Mouse (Mus musculus): ENCODE results near the gene Dab2ip. TPM values are rescaled to one million over a fixed set of nuclear protein-coding genes. Genes with fewer than 3 reads are reported as not detected.
A peak's percentile ranks its signal among the peaks of the same experiment; 100 is the strongest.

The Dab2ip gene
- polyA plus RNA-seq, 1 experiment from 2014 or later: 61.2 TPM

DNA sequence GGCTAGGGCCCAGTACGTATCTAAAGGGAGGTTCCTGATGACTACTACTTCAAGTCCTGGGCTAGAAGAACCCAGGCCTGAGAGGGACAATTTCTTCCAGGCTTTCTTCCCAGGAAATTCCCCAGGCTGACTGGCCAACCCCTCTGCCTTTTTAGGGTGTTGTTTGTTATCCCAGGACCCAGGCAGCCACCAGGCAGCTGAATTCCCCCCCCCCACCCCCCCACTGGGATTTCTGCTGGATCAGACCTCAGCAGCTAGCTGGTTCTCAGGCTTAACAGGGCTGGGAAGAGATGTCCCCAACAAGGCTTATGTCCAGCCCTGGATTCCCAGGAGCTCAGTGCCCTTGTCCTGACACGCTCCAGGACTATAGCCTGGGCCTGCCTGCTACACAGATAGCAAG, 142.9 kb downstream of the Dab2ip start:
- no peak overlapping the region for H3K9ac ChIP-seq (ENCODE audit: low read length)
- no peaks in the 10 kb centered on the region for H3K4me1 ChIP-seq (ENCODE audit: control insufficient read depth, insufficient read depth, low read length)
- no peak for DNase-seq (ENCODE audit: low spot score)
- no peak overlapping the region for H3K27ac ChIP-seq (ENCODE audit: low read depth, low read length)
- no peak overlapping the region for H3K4me2 ChIP-seq (ENCODE audit: low read depth)
- no peak overlapping the region for H3K4me3 ChIP-seq (ENCODE audit: low read depth, low read length)
- WGBS: 95% methylated on average over 2 of the region's 2 CpGs
- H3K36me3 ChIP-seq (ENCODE audit: control insufficient read depth, insufficient read depth, low read length): no peaks in the 10 kb centered on the region; the same call in 1 of the 2 replicates
- no peaks in the 10 kb centered on the region for H3K27me3 ChIP-seq (ENCODE audit: control insufficient read depth, insufficient read depth, low read length)
- H3K9me3 ChIP-seq (ENCODE audit: control insufficient read depth, low read length): no peaks in the 10 kb centered on the region
- ATAC-seq (ENCODE audit: insufficient read depth, low FRiP score, low TSS enrichment): no peak

DNA sequence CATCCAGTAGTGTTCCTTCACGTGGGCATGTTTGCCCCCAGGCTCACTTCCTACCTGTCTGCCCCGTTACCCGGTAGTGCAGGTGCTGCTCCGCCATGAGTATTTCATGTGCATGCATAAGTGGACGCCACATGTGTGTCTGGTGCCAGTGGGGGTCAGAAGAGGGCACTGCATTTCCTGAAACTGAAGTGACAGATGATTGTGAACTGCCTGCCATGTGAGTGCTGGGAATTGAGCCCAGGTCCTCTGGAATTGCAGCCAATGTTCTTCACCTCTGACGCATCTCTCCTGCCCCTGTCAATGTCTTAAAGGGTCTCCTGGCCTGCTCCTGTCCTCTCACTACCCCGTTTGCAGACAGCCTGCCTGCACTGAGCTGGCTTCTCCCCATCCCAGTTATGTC, 143.9 kb downstream of the Dab2ip start:
- H3K9me3 ChIP-seq (ENCODE audit: control insufficient read depth, low read length): no peaks in the 10 kb centered on the region
- no peaks in the 10 kb centered on the region for H3K4me1 ChIP-seq (ENCODE audit: control insufficient read depth, insufficient read depth, low read length)
- no peak overlapping the region for H3K27ac ChIP-seq (ENCODE audit: low read depth, low read length)
- H3K4me3 ChIP-seq (ENCODE audit: low read depth, low read length): no peak overlapping the region
- no peak overlapping the region for H3K9ac ChIP-seq (ENCODE audit: low read length)
- no peaks in the 10 kb centered on the region; the same call in 1 of the 2 replicates for H3K36me3 ChIP-seq (ENCODE audit: control insufficient read depth, insufficient read depth, low read length)
- ATAC-seq (ENCODE audit: insufficient read depth, low FRiP score, low TSS enrichment) (no peak), DNase-seq (ENCODE audit: low spot score) (no peak)
- 86% methylated on average over 7 of the region's 7 CpGs for WGBS
- H3K4me2 ChIP-seq (ENCODE audit: low read depth): no peak overlapping the region
- no peaks in the 10 kb centered on the region for H3K27me3 ChIP-seq (ENCODE audit: control insufficient read depth, insufficient read depth, low read length)

DNA sequence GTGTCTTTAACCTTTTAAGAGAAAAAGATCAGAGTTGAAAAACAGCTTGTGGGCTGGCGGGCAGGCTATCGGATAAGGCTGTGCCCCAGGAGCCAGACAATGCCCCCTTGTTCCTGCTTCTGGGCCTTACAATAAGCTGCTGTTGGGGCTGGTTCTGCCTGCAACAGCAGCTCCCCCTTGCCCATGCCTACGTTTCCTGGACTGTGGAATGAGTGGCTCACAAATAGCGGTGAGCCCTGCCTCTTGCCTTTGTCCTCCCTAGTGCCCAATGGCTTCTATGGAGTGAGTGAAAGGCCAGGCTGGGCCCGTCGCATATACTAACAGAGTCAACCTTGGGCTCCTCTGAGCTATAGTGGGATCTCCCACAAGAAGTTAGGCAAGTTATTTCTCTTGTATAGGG, 144.5 kb downstream of the Dab2ip start:
- peak; percentile 38; the same call in 1 of the 2 replicates for ATAC-seq (ENCODE audit: insufficient read depth, low FRiP score, low TSS enrichment)
- H3K27ac ChIP-seq (ENCODE audit: low read depth, low read length): no peak overlapping the region

DNA sequence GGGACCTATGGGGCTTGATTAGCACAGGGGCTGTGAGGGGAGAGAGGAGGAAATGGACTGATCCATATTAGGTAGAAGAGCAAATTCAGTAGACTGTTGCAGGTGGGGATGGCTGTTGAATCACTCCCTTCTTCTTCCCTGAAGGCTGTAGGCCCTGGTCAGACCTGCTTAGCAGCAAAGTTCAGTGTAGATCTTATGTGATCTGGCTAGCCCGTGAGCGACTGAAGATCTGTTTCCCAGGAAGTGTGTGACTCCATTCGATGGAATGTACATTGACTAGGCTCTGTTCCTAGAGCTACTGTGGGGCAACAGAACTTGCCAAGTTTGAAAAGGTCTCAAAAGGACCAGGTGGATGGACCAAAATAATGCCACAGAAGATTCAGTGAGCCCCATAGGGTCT, 145.2 kb downstream of the Dab2ip start:
- H3K9me3 ChIP-seq (ENCODE audit: control insufficient read depth, low read length): no peaks in the 10 kb centered on the region

More for the DNA sequence above, 144.5 kb downstream of the Dab2ip start:
- Histone ChIP-seq H3K36me3 (ENCODE audit: control insufficient read depth, insufficient read depth, low read length) (no peaks in the 10 kb centered on the region; the same call in 1 of the 2 replicates), H3K27me3 (ENCODE audit: control insufficient read depth, insufficient read depth, low read length) (no peaks in the 10 kb centered on the region), H3K9ac (ENCODE audit: low read length) (no peak overlapping the region), H3K9me3 (ENCODE audit: control insufficient read depth, low read length) (no peaks in the 10 kb centered on the region), H3K4me1 (ENCODE audit: control insufficient read depth, insufficient read depth, low read length) (no peaks in the 10 kb centered on the region), H3K4me2 (ENCODE audit: low read depth) (no peak overlapping the region), H3K4me3 (ENCODE audit: low read depth, low read length) (no peak overlapping the region)
- whole genome bisulfite sequencing: 62% methylated on average over 6 of the region's 6 CpGs
- DNase-seq (ENCODE audit: low spot score): peak; percentile 43

DNA sequence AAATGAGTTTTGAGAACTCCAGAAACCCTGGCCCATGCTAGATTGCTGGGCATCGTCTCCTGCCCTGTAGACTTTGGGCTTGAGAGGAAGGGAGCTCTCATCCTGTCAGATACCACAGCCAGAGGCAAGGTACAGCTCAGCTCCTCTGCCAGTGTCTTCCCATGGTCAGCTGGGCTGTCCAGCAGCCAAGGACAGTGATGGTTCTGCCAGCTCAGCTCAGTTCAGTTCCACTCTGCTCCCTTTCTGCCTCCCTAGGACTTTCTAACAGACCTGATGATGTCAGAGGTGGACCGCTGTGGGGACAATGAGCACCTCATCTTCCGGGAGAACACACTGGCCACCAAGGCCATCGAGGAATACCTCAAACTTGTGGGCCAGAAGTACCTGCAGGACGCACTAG, 154.5 kb downstream of the Dab2ip start:
- no peaks in the 10 kb centered on the region for H3K27me3 ChIP-seq (ENCODE audit: control insufficient read depth, insufficient read depth, low read length)
- DNase-seq (ENCODE audit: low spot score) (no peak), ATAC-seq (ENCODE audit: insufficient read depth, low FRiP score, low TSS enrichment) (no peak)
- H3K9ac ChIP-seq (ENCODE audit: low read length): no peak overlapping the region
- H3K27ac ChIP-seq (ENCODE audit: low read depth, low read length): no peak overlapping the region
- peaks cover 26% of the 10 kb centered on the region for H3K36me3 ChIP-seq (ENCODE audit: control insufficient read depth, insufficient read depth, low read length)
- H3K4me2 ChIP-seq (ENCODE audit: low read depth): no peak overlapping the region
- no peak overlapping the region for H3K4me3 ChIP-seq (ENCODE audit: low read depth, low read length)
- WGBS: 95% methylated on average over 5 of the region's 5 CpGs
- H3K4me1 ChIP-seq (ENCODE audit: control insufficient read depth, insufficient read depth, low read length): no peaks in the 10 kb centered on the region
- no peaks in the 10 kb centered on the region for H3K9me3 ChIP-seq (ENCODE audit: control insufficient read depth, low read length)

More for the DNA sequence above, 145.2 kb downstream of the Dab2ip start:
- Histone ChIP-seq H3K36me3 (ENCODE audit: control insufficient read depth, insufficient read depth, low read length) (no peaks in the 10 kb centered on the region; the same call in 1 of the 2 replicates), H3K27ac (ENCODE audit: low read depth, low read length) (no peak overlapping the region), H3K27me3 (ENCODE audit: control insufficient read depth, insufficient read depth, low read length) (no peaks in the 10 kb centered on the region), H3K4me1 (ENCODE audit: control insufficient read depth, insufficient read depth, low read length) (no peaks in the 10 kb centered on the region), H3K9ac (ENCODE audit: low read length) (no peak overlapping the region), H3K4me2 (ENCODE audit: low read depth) (no peak overlapping the region), H3K4me3 (ENCODE audit: low read depth, low read length) (no peak overlapping the region)
- WGBS: 95% methylated on average over 3 of the region's 3 CpGs
- DNase-seq (ENCODE audit: low spot score) (no peak), ATAC-seq (ENCODE audit: insufficient read depth, low FRiP score, low TSS enrichment) (no peak)

DNA sequence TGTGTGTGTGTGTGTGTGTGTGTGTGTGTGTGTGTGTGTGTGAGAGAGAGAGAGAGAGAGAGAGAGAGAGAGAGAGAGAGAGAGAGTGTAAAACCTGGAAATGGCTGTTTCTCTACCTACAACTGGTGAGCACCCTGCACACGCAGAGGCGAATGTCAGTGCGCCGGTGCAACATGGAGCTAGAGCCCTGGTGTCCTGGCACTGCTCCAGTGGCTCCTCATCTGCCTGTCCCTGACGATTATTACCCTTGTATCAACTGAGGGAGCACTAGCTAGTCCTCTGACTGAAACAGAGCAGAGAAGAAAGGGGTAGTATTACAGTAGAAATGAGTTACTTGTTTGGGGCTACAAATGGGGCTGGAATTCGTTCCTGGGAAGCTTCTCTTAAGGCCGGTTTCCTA, 155.4 kb downstream of the Dab2ip start:
- Histone ChIP-seq H3K4me3 (ENCODE audit: low read depth, low read length) (no peak overlapping the region), H3K27ac (ENCODE audit: low read depth, low read length) (no peak overlapping the region), H3K36me3 (ENCODE audit: control insufficient read depth, insufficient read depth, low read length) (peaks cover 29% of the 10 kb centered on the region), H3K9ac (ENCODE audit: low read length) (no peak overlapping the region), H3K4me1 (ENCODE audit: control insufficient read depth, insufficient read depth, low read length) (no peaks in the 10 kb centered on the region), H3K4me2 (ENCODE audit: low read depth) (no peak overlapping the region), H3K27me3 (ENCODE audit: control insufficient read depth, insufficient read depth, low read length) (no peaks in the 10 kb centered on the region), H3K9me3 (ENCODE audit: control insufficient read depth, low read length) (no peaks in the 10 kb centered on the region)
- 93% methylated on average over 7 of the region's 7 CpGs for WGBS
- no peak for DNase-seq (ENCODE audit: low spot score)
- ATAC-seq (ENCODE audit: insufficient read depth, low FRiP score, low TSS enrichment): no peak

DNA sequence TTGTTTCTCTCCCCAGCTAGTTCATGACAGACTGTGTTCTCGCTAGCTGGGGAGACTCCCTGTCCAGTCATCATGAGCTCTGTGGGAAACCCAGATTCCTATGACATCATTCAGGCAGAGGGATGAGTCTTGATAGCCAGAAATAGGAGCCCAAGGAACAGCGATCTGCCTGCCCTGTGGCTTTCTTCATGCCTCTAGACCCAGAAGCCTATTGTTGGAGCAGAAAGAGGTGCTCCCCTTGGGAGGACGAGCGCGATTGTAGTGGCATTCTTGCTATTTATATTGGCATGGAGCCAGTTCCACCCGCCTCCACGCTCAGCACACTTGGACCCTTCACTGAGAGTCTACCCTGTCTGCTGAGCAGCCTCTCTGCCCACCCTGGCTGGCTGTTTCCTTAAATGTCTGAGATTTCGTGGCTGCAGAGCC, 156.7 kb downstream of the Dab2ip start:
- Histone ChIP-seq H3K4me3 (ENCODE audit: low read depth, low read length) (no peak overlapping the region), H3K27ac (ENCODE audit: low read depth, low read length) (no peak overlapping the region), H3K36me3 (ENCODE audit: control insufficient read depth, insufficient read depth, low read length) (peaks cover 34% of the 10 kb centered on the region), H3K4me2 (ENCODE audit: low read depth) (no peak overlapping the region), H3K4me1 (ENCODE audit: control insufficient read depth, insufficient read depth, low read length) (no peaks in the 10 kb centered on the region), H3K9ac (ENCODE audit: low read length) (no peak overlapping the region), H3K9me3 (ENCODE audit: control insufficient read depth, low read length) (no peaks in the 10 kb centered on the region), H3K27me3 (ENCODE audit: control insufficient read depth, insufficient read depth, low read length) (no peaks in the 10 kb centered on the region)
- ATAC-seq (ENCODE audit: insufficient read depth, low FRiP score, low TSS enrichment) (no peak), DNase-seq (ENCODE audit: low spot score) (no peak)
- WGBS: 83% methylated on average over 8 of the region's 8 CpGs

DNA sequence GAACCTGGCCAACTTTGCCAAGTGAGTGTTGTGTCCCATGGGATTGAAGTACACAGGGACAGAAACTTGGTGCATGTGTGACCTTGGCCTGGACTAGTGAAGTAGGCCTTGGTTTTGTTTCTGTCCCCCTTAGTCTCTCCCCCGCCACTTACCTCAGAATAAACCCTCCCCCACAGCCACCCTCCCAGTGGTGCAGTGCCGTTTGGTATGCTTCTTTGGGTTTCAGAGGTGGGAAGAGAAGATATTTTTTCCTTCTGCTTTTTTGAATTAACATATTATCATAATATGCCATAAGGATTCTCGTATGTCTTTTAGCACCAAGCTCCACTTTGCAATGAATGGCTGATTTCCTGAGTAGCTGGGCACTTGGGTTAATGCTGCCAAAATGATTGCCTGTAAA, 157.4 kb downstream of the Dab2ip start:
- Histone ChIP-seq H3K9ac (ENCODE audit: low read length) (no peak overlapping the region), H3K27me3 (ENCODE audit: control insufficient read depth, insufficient read depth, low read length) (no peaks in the 10 kb centered on the region), H3K4me1 (ENCODE audit: control insufficient read depth, insufficient read depth, low read length) (no peaks in the 10 kb centered on the region), H3K4me3 (ENCODE audit: low read depth, low read length) (no peak overlapping the region), H3K4me2 (ENCODE audit: low read depth) (no peak overlapping the region), H3K27ac (ENCODE audit: low read depth, low read length) (no peak overlapping the region), H3K9me3 (ENCODE audit: control insufficient read depth, low read length) (no peaks in the 10 kb centered on the region), H3K36me3 (ENCODE audit: control insufficient read depth, insufficient read depth, low read length) (peaks cover 39% of the 10 kb centered on the region)
- DNase-seq (ENCODE audit: low spot score) (no peak), ATAC-seq (ENCODE audit: insufficient read depth, low FRiP score, low TSS enrichment) (no peak)
- 91% methylated on average over 3 of the region's 3 CpGs for WGBS

DNA sequence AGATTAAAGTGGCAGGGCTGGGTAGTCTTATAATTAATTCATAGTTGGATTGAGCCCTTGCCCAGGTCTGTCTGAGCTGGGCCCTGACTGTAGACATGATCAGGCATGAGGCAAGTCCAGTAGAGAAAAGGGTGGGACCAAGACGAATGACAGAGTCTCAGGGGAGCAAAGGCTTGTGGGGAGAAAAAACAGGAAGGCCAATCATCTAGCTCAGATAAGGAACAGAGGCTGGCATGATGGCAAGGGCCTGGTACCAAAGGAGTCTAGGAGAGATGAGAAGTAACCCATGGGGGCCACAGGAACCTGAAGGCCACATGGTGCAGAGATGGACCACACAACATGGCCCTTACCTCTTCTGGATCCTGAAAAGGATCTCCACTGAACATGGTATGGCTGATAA, 158.1 kb downstream of the Dab2ip start:
- DNase-seq (ENCODE audit: low spot score): no peak
- H3K36me3 ChIP-seq (ENCODE audit: control insufficient read depth, insufficient read depth, low read length): peaks cover 41% of the 10 kb centered on the region
- no peak for ATAC-seq (ENCODE audit: insufficient read depth, low FRiP score, low TSS enrichment)
- H3K9ac ChIP-seq (ENCODE audit: low read length): no peak overlapping the region
- no peaks in the 10 kb centered on the region for H3K4me1 ChIP-seq (ENCODE audit: control insufficient read depth, insufficient read depth, low read length)
- no peak overlapping the region for H3K27ac ChIP-seq (ENCODE audit: low read depth, low read length)
- no peaks in the 10 kb centered on the region for H3K27me3 ChIP-seq (ENCODE audit: control insufficient read depth, insufficient read depth, low read length)
- 90% methylated on average over 1 of the region's 1 CpGs for WGBS
- no peak overlapping the region for H3K4me3 ChIP-seq (ENCODE audit: low read depth, low read length)
- no peaks in the 10 kb centered on the region for H3K9me3 ChIP-seq (ENCODE audit: control insufficient read depth, low read length)
- H3K4me2 ChIP-seq (ENCODE audit: low read depth): no peak overlapping the region
